Mouse (Mus musculus) fat pad, adult 2 months (tissue): Measurements from ENCODE around the gene Eps15.
A peak's percentile ranks its signal among the peaks of the same experiment; 100 is the strongest.
"Not testable (repeated sequence)": the region's sequence is repeated elsewhere in the genome, so short reads cannot be mapped to it uniquely, and the experiment has no call there.

Source experiments
- DNase-seq: peaks from one replicate; pipeline ENCODE4 v3.0.0-alpha.2; 2011; ENCODE audit warnings: low read depth, low spot score; ENCODE audit errors: extremely low read depth

Eps15 gene

GRCm38 (mm10) chr4:109394314-109395074 lies 114.4 kb downstream of the Eps15 start:
- DNase-seq = no peak

- DNase-seq = peak; percentile 94
Measured at GRCm38 (mm10) chr4:109400366-109400980, 120.4 kb downstream of the Eps15 start.

DNA sequence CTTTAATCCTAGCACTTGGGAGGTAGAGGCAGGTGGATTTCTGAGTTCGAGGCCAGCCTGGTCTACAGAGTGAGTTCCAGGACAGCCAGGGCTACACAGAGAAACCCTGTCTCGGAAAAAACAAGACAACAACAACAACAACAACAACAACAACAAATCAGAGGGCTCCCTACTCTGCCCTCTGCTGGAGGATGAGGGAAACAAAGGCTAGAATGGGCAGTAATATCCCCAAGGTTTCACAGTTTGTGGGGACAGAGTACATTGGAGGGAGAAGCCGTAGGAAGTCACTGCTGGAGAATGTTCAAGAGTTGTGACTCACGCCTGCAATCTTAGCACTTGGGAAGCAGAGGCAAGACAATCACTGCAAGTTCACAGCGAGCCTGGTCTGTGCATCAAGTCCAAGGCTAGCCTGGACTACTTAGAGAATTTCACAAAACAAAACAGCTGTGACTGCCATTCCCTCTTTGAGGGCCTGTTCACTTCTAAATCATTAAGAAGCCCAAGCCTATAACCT lies 121.2 kb downstream of the Eps15 start:
- no peak for DNase-seq

- DNase-seq = not testable (repeated sequence)
Measured at GRCm38 (mm10) chr4:109404908-109405307, 124.8 kb downstream of the Eps15 start.

GRCm38 (mm10) chr4:109405415-109405814 lies 125.3 kb downstream of the Eps15 start:
- DNase-seq = no peak

DNA sequence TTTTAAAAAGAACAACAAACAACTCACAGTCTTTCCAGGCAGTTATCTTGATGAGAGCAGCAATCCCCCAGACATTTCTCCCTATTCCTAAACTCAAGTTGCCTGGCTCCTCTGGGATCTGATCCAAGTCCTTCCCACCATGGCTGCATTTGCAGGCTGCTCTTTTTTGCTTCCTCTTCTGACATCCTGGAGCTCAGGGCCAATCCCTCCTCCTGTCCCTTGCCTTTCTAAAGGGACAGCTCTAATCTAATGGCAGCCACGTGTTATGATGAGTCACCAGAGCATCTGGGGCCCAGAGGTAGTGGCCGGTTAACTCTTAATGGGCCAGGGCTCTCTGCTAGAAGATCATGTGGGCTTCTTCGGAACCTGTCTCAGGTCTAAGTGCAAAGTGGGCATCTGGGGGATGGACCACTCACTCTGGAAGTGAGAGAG lies 126.0 kb downstream of the Eps15 start:
- DNase-seq = no peak

- DNase-seq = no peak
Measured at GRCm38 (mm10) chr4:109406486-109407175, 126.6 kb downstream of the Eps15 start, which contains the start of gene Ttc39a. Gene Ttc39a (plus strand): TSS chr4:109406623.

- DNase-seq = no peak
Measured at GRCm38 (mm10) chr4:109407176-109407520, 127.1 kb downstream of the Eps15 start.

GRCm38 (mm10) chr4:109407701-109408485 lies 127.8 kb downstream of the Eps15 start:
- no peak for DNase-seq

- DNase-seq = no peak
Measured at GRCm38 (mm10) chr4:109410681-109411376, 130.8 kb downstream of the Eps15 start.

- DNase-seq = no peak
Measured at GRCm38 (mm10) chr4:109411377-109411967, 131.4 kb downstream of the Eps15 start.

GRCm38 (mm10) chr4:109412233-109412632 lies 132.2 kb downstream of the Eps15 start:
- no peak for DNase-seq

DNA sequence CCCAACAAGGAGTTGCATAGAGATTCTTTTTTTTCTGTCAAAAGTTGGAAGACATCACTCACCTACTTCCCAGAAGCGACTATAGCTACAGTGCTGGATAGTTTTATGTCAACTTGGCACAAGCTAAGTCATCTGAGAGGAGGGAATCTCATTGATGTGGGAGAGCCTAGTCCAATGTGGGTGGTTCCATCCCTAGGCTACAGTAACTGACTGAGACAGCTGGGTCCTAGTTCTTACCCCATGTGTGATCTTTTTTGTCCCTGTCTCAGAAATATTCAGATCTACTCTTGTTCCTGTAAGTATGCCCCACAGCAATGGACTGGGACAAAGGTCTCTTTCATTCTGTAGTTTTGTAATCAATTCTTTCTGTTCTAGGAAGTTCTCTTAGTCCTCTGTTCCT lies 137.9 kb downstream of the Eps15 start:
- peak; percentile 81 for DNase-seq

DNA sequence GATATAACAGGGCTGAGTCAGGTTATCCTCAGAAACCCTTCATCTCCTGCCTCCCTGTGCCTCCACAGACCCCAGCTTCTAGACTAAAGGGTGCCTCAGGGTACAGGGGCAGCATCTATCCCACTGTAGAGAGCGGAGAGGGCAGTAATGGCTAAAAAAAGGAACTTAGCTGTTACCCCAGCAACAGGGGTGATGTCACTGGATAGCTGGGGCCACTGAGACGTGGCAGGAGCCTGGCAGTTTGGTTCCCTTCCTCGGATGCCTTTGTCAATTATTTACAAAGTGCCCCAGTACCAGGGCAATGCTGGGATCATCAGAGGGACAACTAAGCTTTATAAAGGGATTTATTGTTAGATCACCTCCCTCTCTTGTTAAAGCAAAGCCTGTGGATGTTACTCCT lies 138.9 kb downstream of the Eps15 start:
- no peak for DNase-seq

- DNase-seq = no peak
Measured at GRCm38 (mm10) chr4:109419563-109419962, 139.5 kb downstream of the Eps15 start.

DNA sequence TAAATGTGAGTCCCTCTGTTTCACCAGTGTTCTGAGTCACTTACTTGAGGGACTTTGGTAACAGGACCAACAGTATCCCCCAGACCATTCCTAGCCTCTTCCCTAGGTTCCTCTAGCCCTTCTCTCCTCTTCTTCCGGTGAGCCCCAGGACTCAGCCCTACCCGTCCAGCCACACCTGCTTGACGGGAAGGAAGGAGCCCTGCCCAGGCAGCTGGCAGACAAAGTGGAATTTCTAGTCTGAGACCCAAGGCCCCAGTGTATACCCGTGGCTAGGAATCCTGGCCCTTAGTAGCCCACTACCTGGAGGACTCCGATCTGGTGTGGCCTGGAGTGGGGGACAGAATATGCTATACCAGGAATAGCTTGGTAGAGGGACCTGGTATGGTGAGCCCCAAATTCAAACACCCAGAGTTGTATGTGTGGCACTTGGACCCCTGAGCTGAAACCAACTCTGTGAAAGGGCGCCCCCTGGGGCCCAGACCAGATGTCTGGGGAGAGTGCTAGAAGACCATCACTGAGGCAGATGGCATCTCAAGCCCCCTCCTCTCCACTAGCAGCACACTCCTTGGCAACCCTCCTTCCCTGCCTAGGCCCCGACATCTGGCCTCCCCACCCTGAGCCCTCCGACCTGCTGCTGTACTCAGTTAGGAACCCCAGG lies 140.2 kb downstream of the Eps15 start:
- DNase-seq = no peak

DNA sequence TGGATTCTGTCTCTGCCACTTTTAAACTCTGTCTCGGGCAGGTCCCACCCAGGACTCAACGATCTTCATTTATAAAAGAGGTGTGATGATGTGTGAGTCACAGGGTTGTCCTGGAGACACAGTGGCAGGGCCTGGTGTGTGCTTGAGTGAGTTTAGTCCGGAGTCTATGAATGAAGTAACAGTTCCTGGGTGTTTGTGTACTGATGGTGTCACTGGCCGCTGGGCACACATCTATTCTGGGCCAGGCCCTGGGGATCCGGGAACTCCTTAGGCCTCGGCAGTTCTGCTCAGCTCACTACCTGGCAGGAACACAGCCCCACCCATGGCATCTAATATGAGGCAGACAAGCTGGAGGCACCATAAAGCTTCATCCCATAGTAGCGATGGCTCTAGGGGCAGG lies 141.5 kb downstream of the Eps15 start:
- DNase-seq = no peak

- DNase-seq = no peak
Measured at GRCm38 (mm10) chr4:109422436-109422835, 142.4 kb downstream of the Eps15 start.

- DNase-seq = no peak
Measured at GRCm38 (mm10) chr4:109423438-109423837, 143.4 kb downstream of the Eps15 start.
